Mouse (Mus musculus): Measurements from ENCODE around the gene Paqr4. TPM values are rescaled to one million over a fixed set of nuclear protein-coding genes. Genes with fewer than 3 reads are reported as not detected.
A peak's percentile ranks its signal among the peaks of the same experiment; 100 is the strongest.

Paqr4 gene
- 49.6 and 51.4 TPM in 2 replicates for polyA plus RNA-seq (2014; fragmentation: Nextera tagmentation; extraction: Ambion mirVana)

GRCm38 (mm10) chr17:23740598-23741021 is at the start of gene Paqr4:
Gene Paqr4 (minus strand): TSS chr17:23740867.
- Histone ChIP-seq H3K4me3 (ENCODE audit: low read depth, low read length) (peak within 1 kb of the TSS; percentile 81), H3K4me2 (ENCODE audit: low read depth, low read length) (peak within 1 kb of the TSS; percentile 79), H3K27ac (ENCODE audit: low read depth, low read length) (peak within 1 kb of the TSS; percentile 40), H3K36me3 (ENCODE audit: control insufficient read depth, insufficient read depth, low read length) (peaks cover 12% of the 10 kb centered on the region), H3K9me3 (ENCODE audit: control insufficient read depth, low read length) (no peaks in the 10 kb centered on the region), H3K9ac (replicated peaks; ENCODE audit: low read depth, low read length) (peak within 1 kb of the TSS; percentile 70), H3K4me1 (ENCODE audit: control insufficient read depth, insufficient read depth, low read length) (peaks cover 27% of the 10 kb centered on the region), H3K27me3 (ENCODE audit: control insufficient read depth, insufficient read depth, low read length) (peaks cover 33% of the 10 kb centered on the region)
- ATAC-seq (ENCODE audit: low read depth) = peak; percentile 16
- WGBS = 4% methylated on average over 13 of the region's 13 CpGs

DNA sequence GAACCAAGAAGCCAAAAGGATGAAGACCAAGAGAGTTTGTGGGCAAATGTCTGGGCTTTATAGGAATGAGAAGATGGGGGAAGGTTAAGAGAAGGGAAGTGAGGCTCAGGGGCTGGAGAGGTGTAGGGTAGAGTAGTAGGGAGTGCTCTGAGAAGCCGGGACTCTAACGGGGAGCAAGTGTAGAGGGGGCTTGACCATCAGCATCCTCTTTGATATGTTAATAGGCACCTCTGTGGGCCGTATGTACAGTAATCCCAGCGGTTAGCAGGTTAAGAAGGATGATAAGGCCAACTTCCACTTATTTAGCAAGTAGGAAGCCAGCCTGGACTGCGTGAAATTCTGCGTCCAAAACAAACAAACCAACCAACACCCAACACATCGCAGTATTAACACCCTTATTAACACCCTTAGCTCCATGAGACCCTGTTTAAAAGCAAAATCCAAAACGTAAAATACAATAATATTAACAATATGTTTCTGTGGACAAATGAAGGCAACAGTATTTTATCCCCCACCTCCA is 49.1 kb upstream of the Paqr4 start:
- peak overlapping the region; percentile 65 for H3K9ac ChIP-seq (replicated peaks; ENCODE audit: low read depth, low read length)
- 11% methylated on average over 8 of the region's 8 CpGs for WGBS
- H3K9me3 ChIP-seq (ENCODE audit: control insufficient read depth, low read length) = no peaks in the 10 kb centered on the region
- H3K4me3 ChIP-seq (ENCODE audit: low read depth, low read length) = peak overlapping the region; percentile 35
- peak overlapping the region; percentile 94 for H3K27ac ChIP-seq (ENCODE audit: low read depth, low read length)
- no peaks in the 10 kb centered on the region for H3K27me3 ChIP-seq (ENCODE audit: control insufficient read depth, insufficient read depth, low read length)
- peak overlapping the region; percentile 75 for H3K4me2 ChIP-seq (ENCODE audit: low read depth, low read length)
- peaks cover 10% of the 10 kb centered on the region for H3K4me1 ChIP-seq (ENCODE audit: control insufficient read depth, insufficient read depth, low read length)
- no peak for ATAC-seq (ENCODE audit: low read depth)
- no peaks in the 10 kb centered on the region for H3K36me3 ChIP-seq (ENCODE audit: control insufficient read depth, insufficient read depth, low read length)

GRCm38 (mm10) chr17:23788973-23789372 is 48.3 kb upstream of the Paqr4 start:
- no peaks in the 10 kb centered on the region for H3K9me3 ChIP-seq (ENCODE audit: control insufficient read depth, low read length)
- peaks cover 10% of the 10 kb centered on the region for H3K4me1 ChIP-seq (ENCODE audit: control insufficient read depth, insufficient read depth, low read length)
- no peak overlapping the region for H3K9ac ChIP-seq (replicated peaks; ENCODE audit: low read depth, low read length)
- H3K4me3 ChIP-seq (ENCODE audit: low read depth, low read length) = no peak overlapping the region
- no peak overlapping the region for H3K4me2 ChIP-seq (ENCODE audit: low read depth, low read length)
- no peak overlapping the region for H3K27ac ChIP-seq (ENCODE audit: low read depth, low read length)
- 91% methylated on average over 4 of the region's 4 CpGs for WGBS
- H3K27me3 ChIP-seq (ENCODE audit: control insufficient read depth, insufficient read depth, low read length) = no peaks in the 10 kb centered on the region
- no peak for ATAC-seq (ENCODE audit: low read depth)
- H3K36me3 ChIP-seq (ENCODE audit: control insufficient read depth, insufficient read depth, low read length) = no peaks in the 10 kb centered on the region

- no peaks in the 10 kb centered on the region for H3K27me3 ChIP-seq (ENCODE audit: control insufficient read depth, insufficient read depth, low read length)
- peak overlapping the region; percentile 58; the same call in 1 of the 2 replicates for H3K4me3 ChIP-seq (ENCODE audit: low read depth, low read length)
- peak; percentile 70 for ATAC-seq (ENCODE audit: low read depth)
- H3K27ac ChIP-seq (ENCODE audit: low read depth, low read length) = peak overlapping the region; percentile 94
- H3K4me2 ChIP-seq (ENCODE audit: low read depth, low read length) = peak overlapping the region; percentile 74
- H3K36me3 ChIP-seq (ENCODE audit: control insufficient read depth, insufficient read depth, low read length) = no peaks in the 10 kb centered on the region
- WGBS = 11% methylated on average over 13 of the region's 13 CpGs
- H3K4me1 ChIP-seq (ENCODE audit: control insufficient read depth, insufficient read depth, low read length) = peaks cover 10% of the 10 kb centered on the region
- H3K9ac ChIP-seq (replicated peaks; ENCODE audit: low read depth, low read length) = peak overlapping the region; percentile 87
- H3K9me3 ChIP-seq (ENCODE audit: control insufficient read depth, low read length) = no peaks in the 10 kb centered on the region
Measured at GRCm38 (mm10) chr17:23786510-23786931, 45.9 kb upstream of the Paqr4 start.

- WGBS = 2% methylated on average over 37 of the region's 43 CpGs
- H3K27ac ChIP-seq (ENCODE audit: low read depth, low read length) = peak within 1 kb of the TSS; percentile 94
- ATAC-seq (ENCODE audit: low read depth) = peak; percentile 91
- H3K9me3 ChIP-seq (ENCODE audit: control insufficient read depth, low read length) = no peaks in the 10 kb centered on the region
- peak within 1 kb of the TSS; percentile 74 for H3K4me2 ChIP-seq (ENCODE audit: low read depth, low read length)
- H3K4me1 ChIP-seq (ENCODE audit: control insufficient read depth, insufficient read depth, low read length) = peaks cover 10% of the 10 kb centered on the region
- no peaks in the 10 kb centered on the region for H3K27me3 ChIP-seq (ENCODE audit: control insufficient read depth, insufficient read depth, low read length)
- H3K9ac ChIP-seq (replicated peaks; ENCODE audit: low read depth, low read length) = peak within 1 kb of the TSS; percentile 87
- H3K4me3 ChIP-seq (ENCODE audit: low read depth, low read length) = peak within 1 kb of the TSS; percentile 58
- H3K36me3 ChIP-seq (ENCODE audit: control insufficient read depth, insufficient read depth, low read length) = no peaks in the 10 kb centered on the region
Measured at GRCm38 (mm10) chr17:23785561-23786471, 45.1 kb upstream of the Paqr4 start, which contains the start of gene Flywch2. Gene Flywch2 (minus strand): TSS chr17:23786081.

- H3K9ac ChIP-seq (replicated peaks; ENCODE audit: low read depth, low read length) = no peak overlapping the region
- ATAC-seq (ENCODE audit: low read depth) = no peak
Measured at GRCm38 (mm10) chr17:23783352-23783751, 42.7 kb upstream of the Paqr4 start.

DNA sequence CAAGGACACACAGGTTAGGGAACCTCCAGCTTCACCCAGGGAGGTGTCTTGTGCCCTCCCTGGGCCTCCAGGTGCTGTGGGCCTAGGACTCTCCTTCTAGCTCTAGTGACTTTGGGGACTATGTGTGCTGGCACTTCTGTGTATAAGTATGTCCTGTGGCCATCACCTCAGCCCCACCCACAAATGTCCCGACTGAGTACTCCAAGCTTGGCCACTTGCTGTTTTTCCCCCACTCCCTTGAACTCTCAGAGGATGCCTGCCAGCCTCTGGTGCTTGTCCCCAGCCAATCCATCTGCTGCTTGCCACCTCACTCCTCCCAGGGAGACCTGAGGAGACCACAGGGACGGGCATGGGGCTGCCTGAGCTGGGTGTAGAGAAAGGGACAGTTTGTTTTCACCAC is 37.8 kb upstream of the Paqr4 start:
- no peak for ATAC-seq (ENCODE audit: low read depth)
- Histone ChIP-seq H3K4me1 (ENCODE audit: control insufficient read depth, insufficient read depth, low read length) (no peaks in the 10 kb centered on the region), H3K36me3 (ENCODE audit: control insufficient read depth, insufficient read depth, low read length) (no peaks in the 10 kb centered on the region), H3K27me3 (ENCODE audit: control insufficient read depth, insufficient read depth, low read length) (no peaks in the 10 kb centered on the region), H3K9me3 (ENCODE audit: control insufficient read depth, low read length) (no peaks in the 10 kb centered on the region), H3K4me3 (ENCODE audit: low read depth, low read length) (no peak overlapping the region), H3K4me2 (ENCODE audit: low read depth, low read length) (no peak overlapping the region), H3K27ac (ENCODE audit: low read depth, low read length) (no peak overlapping the region), H3K9ac (replicated peaks; ENCODE audit: low read depth, low read length) (no peak overlapping the region)
- WGBS = 61% methylated on average over 2 of the region's 2 CpGs

More at GRCm38 (mm10) chr17:23783352-23783751, 42.7 kb upstream of the Paqr4 start:
- no peaks in the 10 kb centered on the region for H3K27me3 ChIP-seq (ENCODE audit: control insufficient read depth, insufficient read depth, low read length)
- no peak overlapping the region for H3K27ac ChIP-seq (ENCODE audit: low read depth, low read length)
- no peak overlapping the region for H3K4me2 ChIP-seq (ENCODE audit: low read depth, low read length)
- no peaks in the 10 kb centered on the region for H3K36me3 ChIP-seq (ENCODE audit: control insufficient read depth, insufficient read depth, low read length)
- H3K4me3 ChIP-seq (ENCODE audit: low read depth, low read length) = no peak overlapping the region
- H3K4me1 ChIP-seq (ENCODE audit: control insufficient read depth, insufficient read depth, low read length) = no peaks in the 10 kb centered on the region
- H3K9me3 ChIP-seq (ENCODE audit: control insufficient read depth, low read length) = no peaks in the 10 kb centered on the region

- no peak for ATAC-seq (ENCODE audit: low read depth)
- H3K4me2 ChIP-seq (ENCODE audit: low read depth, low read length) = no peak overlapping the region
- no peaks in the 10 kb centered on the region for H3K4me1 ChIP-seq (ENCODE audit: control insufficient read depth, insufficient read depth, low read length)
- no peaks in the 10 kb centered on the region for H3K36me3 ChIP-seq (ENCODE audit: control insufficient read depth, insufficient read depth, low read length)
- no peaks in the 10 kb centered on the region for H3K9me3 ChIP-seq (ENCODE audit: control insufficient read depth, low read length)
- H3K27ac ChIP-seq (ENCODE audit: low read depth, low read length) = no peak overlapping the region
- H3K27me3 ChIP-seq (ENCODE audit: control insufficient read depth, insufficient read depth, low read length) = no peaks in the 10 kb centered on the region
- WGBS = 91% methylated on average over 2 of the region's 2 CpGs
- H3K4me3 ChIP-seq (ENCODE audit: low read depth, low read length) = no peak overlapping the region
- no peak overlapping the region for H3K9ac ChIP-seq (replicated peaks; ENCODE audit: low read depth, low read length)
Measured at GRCm38 (mm10) chr17:23777141-23777540, 36.5 kb upstream of the Paqr4 start.

- Histone ChIP-seq H3K4me2 (ENCODE audit: low read depth, low read length) (no peak overlapping the region), H3K27me3 (ENCODE audit: control insufficient read depth, insufficient read depth, low read length) (no peaks in the 10 kb centered on the region), H3K4me3 (ENCODE audit: low read depth, low read length) (no peak overlapping the region), H3K9ac (replicated peaks; ENCODE audit: low read depth, low read length) (no peak overlapping the region), H3K27ac (ENCODE audit: low read depth, low read length) (no peak overlapping the region), H3K4me1 (ENCODE audit: control insufficient read depth, insufficient read depth, low read length) (no peaks in the 10 kb centered on the region), H3K9me3 (ENCODE audit: control insufficient read depth, low read length) (no peaks in the 10 kb centered on the region), H3K36me3 (ENCODE audit: control insufficient read depth, insufficient read depth, low read length) (no peaks in the 10 kb centered on the region)
- 79% methylated on average over 10 of the region's 10 CpGs for WGBS
- ATAC-seq (ENCODE audit: low read depth) = no peak
Measured at GRCm38 (mm10) chr17:23776216-23776615, 35.5 kb upstream of the Paqr4 start.
